Mouse (Mus musculus) liver, embryonic 18 days (tissue): ENCODE measurements around the gene Steap4. TPM values are rescaled to one million over a fixed set of nuclear protein-coding genes. Genes with fewer than 3 reads are reported as not detected.

Experiments used
- polyA plus RNA-seq: library from polyadenylated mRNA; depleted of rRNA; stranded (reverse); fragments of >200 nt; gene quantifications from 2 replicates; pipeline ENCODE4 v1.2.3, GENCODE M21; 2012; rRNA removed

Gene Steap4
- 14.3 and 15.0 TPM in 2 replicates for polyA plus RNA-seq

GRCm38 (mm10) chr5:7960176-7960575, at the start of gene Steap4:
Gene Steap4 (plus strand): TSS chr5:7960457.

Other genes starting within 250 kb of the Steap4 start
- 78.5 and 86.5 TPM in 2 replicates for gene Sri, start 85.6 kb downstream of the Steap4 start, polyA plus RNA-seq